Mouse (Mus musculus) Patski (cell line): ENCODE data around the gene Ripor1. TPM values are rescaled to one million over a fixed set of nuclear protein-coding genes. Genes with fewer than 3 reads are reported as not detected.
"Not testable (repeated sequence)": the region's sequence is repeated elsewhere in the genome, so short reads cannot be mapped to it uniquely, and the experiment has no call there.

Experiments used
- ATAC-seq: fragments of 100-300 bp; one replicate; pipeline ENCODE4 v1.8.0; 2021
- CTCF ChIA-PET: fragments of 350-600 bp; sonication (Branson Sonifier 250); formaldehyde crosslinking; loops from one replicate; lab custom pipeline; 2022; ENCODE audit warnings: inconsistent platforms; lab: Charles Lee
- POLR2A ChIA-PET: fragments of 350-600 bp; sonication (Branson Sonifier 250); formaldehyde crosslinking; loops from one replicate; lab custom pipeline; 2022; ENCODE audit warnings: antibody characterized with exemption, inconsistent platforms; lab: Charles Lee
- DNase-seq: peaks from one replicate; pipeline ENCODE4 v3.0.0-alpha.2; 2011; ENCODE audit warnings: low read depth, low spot score
- H3K27me3 ChIP-seq: fragments of 371-371 bp; one replicate; pipeline ENCODE4 v1.5.1; 2021
- CTCF ChIP-seq: fragments of 100-300 bp; IDR thresholded peaks from one replicate; pipeline ENCODE4 v1.5.1; 2021
- in situ Hi-C: fragments of 300-500 bp; cut with MboI; formaldehyde crosslinking; loops from 3 replicates; pipeline ENCODE4 v1.11.1; 2018; ENCODE audit warnings: low pct_unique_long_range_greater_than_20kb, mixed read lengths
- polyA plus RNA-seq: library from polyadenylated mRNA; unstranded; gene quantifications from one replicate; pipeline ENCODE4 v1.2.3, GENCODE M21; 2021

The Ripor1 gene
- polyA plus RNA-seq = 84.2 TPM

- TF ChIP-seq CTCF = no peak
- DNase-seq = no peak
- ATAC-seq = peak; percentile 52
- in situ Hi-C loops = no loop called here
- CTCF ChIA-PET = interaction anchor here (0.9 to 1.9 kb wide), 6 partner anchors 8 to 33 kb away, joined by 3 to 8 read pairs (median 4); no protein-coding TSS in a partner anchor
- no peaks in the 10 kb centered on the region for H3K27me3 ChIP-seq
- POLR2A ChIA-PET = interaction anchor here (1.8 to 2.2 kb wide), 3 partner anchors 8 to 96 kb away, joined by 5 to 10 read pairs (median 8); partner anchors contain the start of genes Acd and Pard6a
Observed at GRCm38 (mm10) chr8:105604804-105605381, at the start of gene Ripor1. Gene Ripor1, plus strand, starts transcription at chr8:105605255.

- TF ChIP-seq CTCF = peak; percentile 6
- DNase-seq = no peak
- in situ Hi-C loops = no loop called here
- no peak for ATAC-seq
- CTCF ChIA-PET = interaction anchor here (1.0 to 3.1 kb wide), 3 partner anchors 29 to 47 kb away, joined by 5 to 9 read pairs (median 5); no protein-coding TSS in a partner anchor
- H3K27me3 ChIP-seq = no peaks in the 10 kb centered on the region
- POLR2A ChIA-PET = no interaction called here
Observed at GRCm38 (mm10) chr8:105562863-105563262, 42.2 kb upstream of the Ripor1 start.

GRCm38 (mm10) chr8:105563871-105564270 is 41.2 kb upstream of the Ripor1 start:
- DNase-seq = no peak
- no peak for TF ChIP-seq CTCF
- ChIA-PET POLR2A (interaction anchor here (1.1 kb wide), 1 partner anchor 30 kb away, joined by 3 read pairs; no protein-coding TSS in a partner anchor), CTCF (interaction anchor here (1.0 to 3.1 kb wide), 6 partner anchors 10 to 140 kb away, joined by 3 to 9 read pairs (median 5); no protein-coding TSS in a partner anchor)
- in situ Hi-C loops = no loop called here
- H3K27me3 ChIP-seq = no peaks in the 10 kb centered on the region
- ATAC-seq = no peak

GRCm38 (mm10) chr8:105564573-105565229 is 40.4 kb upstream of the Ripor1 start:
- ATAC-seq, in situ Hi-C loops, H3K27me3 ChIP-seq, DNase-seq: not testable (repeated sequence)
- peak; percentile 40 for TF ChIP-seq CTCF
- ChIA-PET POLR2A (interaction anchor here (0.9 to 1.5 kb wide), 3 partner anchors 29 to 80 kb away, joined by 3 to 4 read pairs (median 3); no protein-coding TSS in a partner anchor), CTCF (interaction anchor here (1.0 to 3.1 kb wide), 7 partner anchors 11 to 139 kb away, joined by 3 to 9 read pairs (median 5); no protein-coding TSS in a partner anchor)

- ChIA-PET POLR2A (interaction anchor here (0.9 to 1.5 kb wide), 5 partner anchors 10 to 81 kb away, joined by 3 to 6 read pairs (median 4); no protein-coding TSS in a partner anchor), CTCF (interaction anchor here (1.2 to 3.1 kb wide), 5 partner anchors 46 to 81 kb away, joined by 4 to 9 read pairs (median 5); no protein-coding TSS in a partner anchor)
- TF ChIP-seq CTCF = no peak
- in situ Hi-C loops = no loop called here
- DNase-seq = no peak
- no peaks in the 10 kb centered on the region for H3K27me3 ChIP-seq
- ATAC-seq = peak; percentile 26
Observed at GRCm38 (mm10) chr8:105565401-105565881, 39.6 kb upstream of the Ripor1 start.

- peak; percentile 84 for ATAC-seq
- no peaks in the 10 kb centered on the region for H3K27me3 ChIP-seq
- in situ Hi-C loops = no loop called here
- ChIA-PET CTCF (interaction anchor here (0.6 to 1.6 kb wide), 11 partner anchors 9 to 82 kb away, joined by 3 to 7 read pairs (median 4); no protein-coding TSS in a partner anchor), POLR2A (interaction anchor here (0.9 to 1.5 kb wide), 6 partner anchors 10 to 82 kb away, joined by 3 to 6 read pairs (median 4); no protein-coding TSS in a partner anchor)
- TF ChIP-seq CTCF = peak; percentile 98
- peak; percentile 96 for DNase-seq
Observed at GRCm38 (mm10) chr8:105565952-105566702, 38.9 kb upstream of the Ripor1 start, which contains the start of gene Atp6v0d1. Gene Atp6v0d1, minus strand, starts transcription at chr8:105566047.

- ATAC-seq = no peak
- ChIA-PET POLR2A (interaction anchor here (0.6 to 1.3 kb wide), 5 partner anchors 8 to 71 kb away, joined by 3 to 6 read pairs (median 4); no protein-coding TSS in a partner anchor), CTCF (interaction anchor here (0.6 to 1.6 kb wide), 10 partner anchors 8 to 79 kb away, joined by 3 to 5 read pairs (median 4); no protein-coding TSS in a partner anchor)
- DNase-seq = no peak
- in situ Hi-C loops = no loop called here
- TF ChIP-seq CTCF = no peak
- H3K27me3 ChIP-seq = no peaks in the 10 kb centered on the region
Observed at GRCm38 (mm10) chr8:105566703-105567595, 38.1 kb upstream of the Ripor1 start.

- ChIA-PET POLR2A (no interaction called here), CTCF (interaction anchor here (1.5 kb wide), 1 partner anchor 33 kb away, joined by 3 read pairs; the partner anchor contains the start of gene Ripor1)
- DNase-seq (no peak), ATAC-seq (no peak)
- in situ Hi-C loops = no loop called here
- no peak for TF ChIP-seq CTCF
- H3K27me3 ChIP-seq = no peaks in the 10 kb centered on the region
Observed at GRCm38 (mm10) chr8:105571810-105572209, 33.2 kb upstream of the Ripor1 start.
